Comparison of ENCODE assay signal across 21 mouse cellular contexts in genomic region chr2:162512094-162512493, GRCm38 (mm10).
A peak's percentile ranks its signal among the peaks of the same experiment; 100 is the strongest.
DNase-seq lines count a peak whose midpoint lies in the region; ATAC-seq and TF ChIP-seq lines count a peak whose summit lies in the region.
"Had no signal": no experiment of that assay in that cellular context is flagged by ENCODE, and none has a peak within 500 bp of the region (broad histone marks: within the 10 kb centered on the region; RNA-seq: fewer than 3 reads in every experiment).

No protein-coding gene starts in this region.

- WGBS in heart, adult 2 months, result 76% methylated on average over 1 of the region's 1 CpGs
- WGBS in liver, embryonic 14.5 days (ENCODE audit: insufficient replicate concordance), result 41% methylated on average over 1 of the region's 1 CpGs
- WGBS in liver, embryonic 12.5 days (ENCODE audit: insufficient replicate concordance), result 47% methylated on average over 1 of the region's 1 CpGs

- H3K36me3 ChIP-seq in heart, adult 2 months (ENCODE audit: control insufficient read depth, insufficient read depth, low read length), result no peaks in the 10 kb centered on the region
- no peaks in the 10 kb centered on the region for H3K36me3 ChIP-seq in liver, embryonic 14.5 days (replicated peaks; ENCODE audit: control insufficient read depth, insufficient read depth, low read depth)
- H3K36me3 ChIP-seq in liver, embryonic 12.5 days, result no peaks in the 10 kb centered on the region
- H3K36me3 ChIP-seq in MEL (ENCODE audit: control insufficient read depth in 1 of 2, insufficient read depth in 2 of 2, low read length in 2 of 2), result no peaks in the 10 kb centered on the region
- H3K36me3 ChIP-seq: embryonic facial prominence, embryonic 13.5 days; G1E; liver, embryonic 15.5 days; midbrain, embryonic 12.5 days had no signal

- TF ChIP-seq POLR2A in heart, adult 2 months (IDR thresholded peaks at IDR 0.05; ENCODE audit: insufficient read depth, low read depth, low read length), result no peak
- no peak for TF ChIP-seq POLR2A in MEL (IDR thresholded peaks at IDR 0.05; ENCODE audit: control insufficient read depth in 1 of 2, insufficient read depth in 1 of 2, low read depth in 1 of 2, low read length in 2 of 2, poor library complexity in 1 of 2)

- no peaks in the 10 kb centered on the region for H3K9me3 ChIP-seq in liver, embryonic 14.5 days (ENCODE audit: control insufficient read depth, low read length)
- peaks cover 7% of the 10 kb centered on the region; the same call in 1 of the 2 replicates for H3K9me3 ChIP-seq in liver, embryonic 12.5 days (replicated peaks)
- no peaks in the 10 kb centered on the region for H3K9me3 ChIP-seq in MEL (replicated peaks; ENCODE audit: insufficient read depth, low read length)
- H3K9me3 ChIP-seq: embryonic facial prominence, embryonic 13.5 days; liver, embryonic 15.5 days; midbrain, embryonic 12.5 days had no signal

- peak in 1 of 2 experiments; percentile 1 for DNase-seq in heart, adult 2 months
- DNase-seq in heart, postnatal 14 days, result no peak
- no peak for DNase-seq in liver, embryonic 14.5 days (ENCODE audit: low read depth in 3 of 3, low spot score in 3 of 3)
- DNase-seq in A20 (ENCODE audit: low read depth, low spot score) (peak; percentile 4), MEL (ENCODE audit: low read depth, low spot score) (peak; percentile 8)
- DNase-seq in urinary bladder, postnatal 4 days (ENCODE audit: low spot score in 2 of 2), result no peak
- DNase-seq in ovary, postnatal 14 days (ENCODE audit: low spot score), result no peak
- DNase-seq: adrenal gland, postnatal 10 days; cerebellum, adult 18-20 months; gastrocnemius, postnatal 25 days; kidney, adult 8-10 months; left cerebral cortex, postnatal 4 days; lung, postnatal 4 days; spleen, adult 18-20 months; thymus, postnatal 25 days had no signal

- ATAC-seq in liver, embryonic 14.5 days (ENCODE audit: insufficient read depth), result no peak
- ATAC-seq in liver, embryonic 12.5 days, result no peak

- no peak for TF ChIP-seq EP300 in heart, adult 2 months (IDR thresholded peaks at IDR 0.05; ENCODE audit: insufficient read depth, low read depth, low read length)
- TF ChIP-seq EP300 in liver, embryonic 14.5 days (IDR thresholded peaks at IDR 0.05; ENCODE audit: low read depth), result no peak
- no peak for TF ChIP-seq EP300 in MEL (IDR thresholded peaks at IDR 0.05; ENCODE audit: low read depth in 1 of 2, low read length in 2 of 2)

- no peaks in the 10 kb centered on the region for H3K27me3 ChIP-seq in heart, adult 2 months (ENCODE audit: control insufficient read depth, insufficient read depth, low read length)
- no peaks in the 10 kb centered on the region for H3K27me3 ChIP-seq in liver, embryonic 14.5 days (ENCODE audit: control insufficient read depth, insufficient read depth, low read length)
- H3K27me3 ChIP-seq in liver, embryonic 12.5 days (replicated peaks), result no peaks in the 10 kb centered on the region
- H3K27me3 ChIP-seq in MEL (ENCODE audit: control insufficient read depth in 1 of 2, insufficient read depth in 2 of 2, low read length in 2 of 2), result no peaks in the 10 kb centered on the region
- H3K27me3 ChIP-seq: embryonic facial prominence, embryonic 13.5 days; liver, embryonic 15.5 days had no signal

- peak; percentile 27; the same call in 1 of the 2 replicates for TF ChIP-seq CTCF in heart, adult 2 months (IDR thresholded peaks at IDR 0.05)
- peak; percentile 42 for TF ChIP-seq CTCF in liver, embryonic 14.5 days (IDR thresholded peaks at IDR 0.05; ENCODE audit: low read depth)
- peak in 2 of 3 experiments; percentile 41 to 60; a peak in 5 of 6 replicates for TF ChIP-seq CTCF in MEL (IDR thresholded peaks at IDR 0.05 in 2 of 3, conservative IDR thresholded peaks at IDR 0.05 in 1 of 3; ENCODE audit: control insufficient read depth in 1 of 3, insufficient read depth in 1 of 3, low read depth in 2 of 3, low read length in 3 of 3, poor library complexity in 1 of 3, severe bottlenecking in 1 of 3)

- H3K9ac ChIP-seq in heart, adult 2 months (ENCODE audit: low read depth, low read length), result no peak overlapping the region
- no peak overlapping the region for H3K9ac ChIP-seq in liver, embryonic 14.5 days (replicated peaks)
- no peak overlapping the region for H3K9ac ChIP-seq in liver, embryonic 12.5 days
- no peak overlapping the region for H3K9ac ChIP-seq in MEL (ENCODE audit: control insufficient read depth, low read depth, low read length, poor library complexity, severe bottlenecking)
- H3K9ac ChIP-seq: embryonic facial prominence, embryonic 13.5 days; liver, embryonic 15.5 days; midbrain, embryonic 12.5 days had no signal

- no peaks in the 10 kb centered on the region for H3K4me1 ChIP-seq in heart, adult 2 months (ENCODE audit: control insufficient read depth, insufficient read depth, low read length)
- H3K4me1 ChIP-seq in liver, embryonic 14.5 days (replicated peaks; ENCODE audit: control insufficient read depth in 2 of 2, insufficient read depth in 2 of 2, low read length in 1 of 2), result no peaks in the 10 kb centered on the region
- H3K4me1 ChIP-seq in liver, embryonic 12.5 days, result no peaks in the 10 kb centered on the region
- no peaks in the 10 kb centered on the region for H3K4me1 ChIP-seq in MEL (ENCODE audit: control insufficient read depth in 1 of 2, insufficient read depth in 2 of 2, low read length in 2 of 2)
- H3K4me1 ChIP-seq: embryonic facial prominence, embryonic 13.5 days; liver, embryonic 15.5 days had no signal

- TF ChIP-seq RAD21 in MEL (IDR thresholded peaks at IDR 0.05; ENCODE audit: low read depth, low read length), result peak; percentile 30

- H3K4me3 ChIP-seq in heart, adult 2 months, result no peak overlapping the region
- H3K4me3 ChIP-seq in liver, embryonic 14.5 days (ENCODE audit: insufficient read depth in 1 of 2, low read depth in 2 of 2, low read length in 2 of 2), result no peak overlapping the region
- no peak overlapping the region for H3K4me3 ChIP-seq in liver, embryonic 12.5 days
- no peak overlapping the region for H3K4me3 ChIP-seq in MEL (ENCODE audit: control insufficient read depth in 1 of 2, insufficient read depth in 1 of 2, low read depth in 2 of 2, low read length in 2 of 2)
- H3K4me3 ChIP-seq: embryonic facial prominence, embryonic 13.5 days; liver, embryonic 15.5 days; midbrain, embryonic 12.5 days had no signal

- H3K4me2 ChIP-seq in liver, embryonic 14.5 days (ENCODE audit: low read depth), result no peak overlapping the region
- H3K4me2 ChIP-seq in liver, embryonic 12.5 days, result no peak overlapping the region
- H3K4me2 ChIP-seq: embryonic facial prominence, embryonic 13.5 days; heart, embryonic 11.5 days; liver, embryonic 15.5 days; midbrain, embryonic 12.5 days had no signal

- intact Hi-C loops in heart, adult 2 months (cut with DNase I), result no loop called here
- intact Hi-C loops in heart, postnatal 14 days (cut with DNase I), result no loop called here

- no peaks in the 10 kb centered on the region for H3K79me2 ChIP-seq in heart, adult 2 months (replicated peaks; ENCODE audit: control insufficient read depth, insufficient read depth, low read length)
- H3K79me2 ChIP-seq in MEL (ENCODE audit: control insufficient read depth, insufficient read depth, low read length, poor library complexity), result no peaks in the 10 kb centered on the region

- H3K27ac ChIP-seq in heart, adult 2 months, result no peak overlapping the region
- H3K27ac ChIP-seq in liver, embryonic 14.5 days, result no peak overlapping the region
- no peak overlapping the region for H3K27ac ChIP-seq in liver, embryonic 12.5 days
- H3K27ac ChIP-seq in MEL (ENCODE audit: control insufficient read depth, low read depth, low read length), result no peak overlapping the region
- H3K27ac ChIP-seq: embryonic facial prominence, embryonic 13.5 days; liver, embryonic 15.5 days; midbrain, embryonic 12.5 days had no signal

TF ChIP-seq in MEL, 35 proteins besides CTCF, POLR2A, EP300 and RAD21:
- peak; percentile 15; the same call in 1 of the 2 replicates for TF ChIP-seq SMC3 (IDR thresholded peaks at IDR 0.05; ENCODE audit: low read depth, low read length)
- TF ChIP-seq USF2 (IDR thresholded peaks at IDR 0.05; ENCODE audit: borderline replicate concordance in 1 of 2, insufficient read depth in 1 of 2, low read depth in 1 of 2, low read length in 2 of 2), result no peak
- no peak for TF ChIP-seq MAZ (IDR thresholded peaks at IDR 0.05; ENCODE audit: low read depth, low read length)

Comparison
In these comparisons a context has a peak if more than half of its experiments do, and no peak if none do; other contexts are left out.
1. DNase-seq: peak in A20 (single experiment) and MEL (single experiment); none in heart, postnatal 14 days (0 of 2), liver, embryonic 14.5 days (0 of 3), urinary bladder, postnatal 4 days (0 of 2) and ovary, postnatal 14 days (single experiment).
2. Peak in every context shown above with its lines, with median percentiles within 50 percentile points of each other: CTCF ChIP-seq.